Mouse (Mus musculus) forebrain, postnatal 0 days (tissue): ENCODE data around the gene Hivep2. TPM values are rescaled to one million over a fixed set of nuclear protein-coding genes. Genes with fewer than 3 reads are reported as not detected.

Experiments
- ATAC-seq: fragments of 200-750 bp; cut with Nextera tagmentation; 2 replicates; pipeline ENCODE4 v1.8.0; 2017; ENCODE audit warnings: mild to moderate bottlenecking, moderate library complexity
- DNase-seq: peaks from one replicate; pipeline ENCODE4 v3.0.0-alpha.2; 2015
- H3K27ac ChIP-seq: fragments of 300-500 bp; sonication (generic); 2 replicates; pipeline ENCODE4 v1.5.1; 2014; ENCODE audit warnings: low read depth, mild to moderate bottlenecking, antibody characterized with exemption, low read length, moderate library complexity, mixed read lengths
- H3K27me3 ChIP-seq: fragments of 300-500 bp; sonication (generic); 2 replicates; pipeline ENCODE4 v1.6.1; 2014; ENCODE audit warnings: mild to moderate bottlenecking, low read length, mixed read lengths; ENCODE audit not compliant: insufficient read depth
- H3K36me3 ChIP-seq: fragments of 300-500 bp; sonication (generic); 2 replicates; pipeline ENCODE4 v1.6.1; 2014; ENCODE audit warnings: mild to moderate bottlenecking, moderate library complexity; ENCODE audit not compliant: insufficient read depth
- H3K4me1 ChIP-seq: fragments of 300-500 bp; sonication (generic); 2 replicates; pipeline ENCODE4 v1.6.1; 2014; ENCODE audit warnings: antibody characterized with exemption; ENCODE audit not compliant: insufficient read depth
- H3K4me2 ChIP-seq: fragments of 300-500 bp; sonication (generic); 2 replicates; pipeline ENCODE4 v1.6.1; 2014; ENCODE audit warnings: low read depth, mild to moderate bottlenecking, moderate library complexity
- H3K4me3 ChIP-seq: fragments of 300-500 bp; sonication (generic); 2 replicates; pipeline ENCODE4 v1.5.1; 2014; ENCODE audit warnings: low read depth, low read length, mixed read lengths
- H3K9ac ChIP-seq: fragments of 300-500 bp; sonication (generic); 2 replicates; pipeline ENCODE4 v1.6.1; 2014; ENCODE audit warnings: mild to moderate bottlenecking
- H3K9me3 ChIP-seq: fragments of 300-500 bp; sonication (generic); 2 replicates; pipeline ENCODE4 v1.6.1; 2016; ENCODE audit warnings: low read length
- CTCF ChIP-seq: sonication (generic); IDR thresholded peaks from 2 replicates; pipeline ENCODE4 v1.5.1; 2016; ENCODE audit warnings: antibody characterized with exemption, control low read depth, low read depth
- WGBS: fragments of 180-500 bp; shearing (Covaris S2); extraction: QIAGEN DNeasy Blood & Tissue Kit; methylation state at CpG from one replicate; pipeline ENCODE4 v1.1.7; 2014; 5-methylcytosine and 5-hydroxymethylcytosine counted together
- polyA plus RNA-seq: library from polyadenylated mRNA; unstranded; fragments of >200 nt; fragmentation: Nextera tagmentation; extraction: Ambion mirVana; gene quantifications from 2 replicates; pipeline ENCODE4 v1.2.1, GENCODE M21; 2015
- total RNA-seq: library from RNA; depleted of rRNA; stranded (reverse); fragments of >200 nt; gene quantifications from 2 replicates; pipeline ENCODE4 v1.2.3, GENCODE M21; 2014

Hivep2 gene
- total and polyA plus RNA-seq, 2 experiments from 2014 or later = 22.9 to 55.4 TPM

- peaks cover 22% of the 10 kb centered on the region for H3K4me1 ChIP-seq
- H3K4me2 ChIP-seq = no peak overlapping the region
- no peak overlapping the region for H3K27ac ChIP-seq
- 90% methylated on average over 2 of the region's 2 CpGs for WGBS
- no peak overlapping the region for H3K9ac ChIP-seq
- DNase-seq = no peak
- TF ChIP-seq CTCF = no peak
- no peaks in the 10 kb centered on the region for H3K9me3 ChIP-seq
- H3K27me3 ChIP-seq = no peaks in the 10 kb centered on the region
- no peak overlapping the region for H3K4me3 ChIP-seq
- no peak for ATAC-seq
- no peaks in the 10 kb centered on the region for H3K36me3 ChIP-seq
These were observed 92.9 kb downstream of the Hivep2 start for GRCm38 (mm10) chr10:14058742-14059141.

GRCm38 (mm10) chr10:14059581-14059980 lies 93.7 kb downstream of the Hivep2 start:
- ATAC-seq (no peak), DNase-seq (no peak)
- H3K4me2 ChIP-seq = no peak overlapping the region
- no peak overlapping the region for H3K4me3 ChIP-seq
- TF ChIP-seq CTCF = no peak
- H3K4me1 ChIP-seq = peaks cover 22% of the 10 kb centered on the region
- 88% methylated on average over 2 of the region's 2 CpGs for WGBS
- no peaks in the 10 kb centered on the region for H3K36me3 ChIP-seq
- H3K9ac ChIP-seq = no peak overlapping the region
- no peak overlapping the region for H3K27ac ChIP-seq
- no peaks in the 10 kb centered on the region for H3K9me3 ChIP-seq
- no peaks in the 10 kb centered on the region for H3K27me3 ChIP-seq

- Histone ChIP-seq H3K4me1 (peaks cover 22% of the 10 kb centered on the region), H3K9me3 (no peaks in the 10 kb centered on the region), H3K27me3 (no peaks in the 10 kb centered on the region), H3K27ac (no peak overlapping the region), H3K4me3 (no peak overlapping the region), H3K36me3 (no peaks in the 10 kb centered on the region), H3K9ac (no peak overlapping the region), H3K4me2 (no peak overlapping the region)
- 60% methylated on average over 2 of the region's 2 CpGs for WGBS
- DNase-seq = no peak
- TF ChIP-seq CTCF = no peak
- ATAC-seq = no peak
These were observed 94.4 kb downstream of the Hivep2 start for GRCm38 (mm10) chr10:14060302-14060701.

- Histone ChIP-seq H3K27ac (no peak overlapping the region), H3K4me3 (no peak overlapping the region), H3K4me1 (no peaks in the 10 kb centered on the region), H3K27me3 (no peaks in the 10 kb centered on the region), H3K4me2 (no peak overlapping the region), H3K36me3 (no peaks in the 10 kb centered on the region), H3K9ac (no peak overlapping the region), H3K9me3 (no peaks in the 10 kb centered on the region)
- no peak for DNase-seq
- 88% methylated on average over 4 of the region's 4 CpGs for WGBS
- no peak for TF ChIP-seq CTCF
- ATAC-seq = no peak
These were observed 97.4 kb downstream of the Hivep2 start for GRCm38 (mm10) chr10:14063226-14063625.

- ATAC-seq (no peak), DNase-seq (no peak)
- no peaks in the 10 kb centered on the region for H3K9me3 ChIP-seq
- 77% methylated on average over 15 of the region's 15 CpGs for WGBS
- no peak overlapping the region for H3K27ac ChIP-seq
- no peaks in the 10 kb centered on the region for H3K27me3 ChIP-seq
- H3K4me1 ChIP-seq = no peaks in the 10 kb centered on the region
- no peak for TF ChIP-seq CTCF
- H3K4me3 ChIP-seq = no peak overlapping the region
- H3K4me2 ChIP-seq = no peak overlapping the region
- no peaks in the 10 kb centered on the region for H3K36me3 ChIP-seq
- H3K9ac ChIP-seq = no peak overlapping the region
These were observed 99.0 kb downstream of the Hivep2 start for GRCm38 (mm10) chr10:14064759-14065395.

GRCm38 (mm10) chr10:14067802-14068201 lies 101.9 kb downstream of the Hivep2 start:
- Histone ChIP-seq H3K27me3 (no peaks in the 10 kb centered on the region), H3K27ac (no peak overlapping the region), H3K4me3 (no peak overlapping the region), H3K4me1 (no peaks in the 10 kb centered on the region), H3K9me3 (no peaks in the 10 kb centered on the region), H3K4me2 (no peak overlapping the region), H3K36me3 (no peaks in the 10 kb centered on the region), H3K9ac (no peak overlapping the region)
- peak; percentile 40 for DNase-seq
- 55% methylated on average over 4 of the region's 4 CpGs for WGBS
- peak; percentile 54 for ATAC-seq
- no peak for TF ChIP-seq CTCF

GRCm38 (mm10) chr10:14070498-14071079 lies 104.7 kb downstream of the Hivep2 start:
- no peaks in the 10 kb centered on the region for H3K36me3 ChIP-seq
- no peak for DNase-seq
- WGBS = 78% methylated on average over 5 of the region's 5 CpGs
- H3K4me3 ChIP-seq = no peak overlapping the region
- H3K27me3 ChIP-seq = no peaks in the 10 kb centered on the region
- 0 out of 2 replicates have a peak, but pooled peaks cover 3% of the 10 kb centered on the region for H3K4me1 ChIP-seq
- no peak overlapping the region for H3K9ac ChIP-seq
- H3K27ac ChIP-seq = no peak overlapping the region
- TF ChIP-seq CTCF = no peak
- ATAC-seq = no peak
- no peak overlapping the region for H3K4me2 ChIP-seq
- no peaks in the 10 kb centered on the region for H3K9me3 ChIP-seq
